Mouse (Mus musculus) spleen, postnatal 36 days (tissue): ENCODE data around the gene Ehd1.

Experiments
- DNase-seq, 2 experiments: peaks; one replicate each; pipeline ENCODE4 v3.0.0; 2022; ENCODE audit warnings: low spot score in 2 of 2, mixed read lengths in 1 of 2

The Ehd1 gene

DNA sequence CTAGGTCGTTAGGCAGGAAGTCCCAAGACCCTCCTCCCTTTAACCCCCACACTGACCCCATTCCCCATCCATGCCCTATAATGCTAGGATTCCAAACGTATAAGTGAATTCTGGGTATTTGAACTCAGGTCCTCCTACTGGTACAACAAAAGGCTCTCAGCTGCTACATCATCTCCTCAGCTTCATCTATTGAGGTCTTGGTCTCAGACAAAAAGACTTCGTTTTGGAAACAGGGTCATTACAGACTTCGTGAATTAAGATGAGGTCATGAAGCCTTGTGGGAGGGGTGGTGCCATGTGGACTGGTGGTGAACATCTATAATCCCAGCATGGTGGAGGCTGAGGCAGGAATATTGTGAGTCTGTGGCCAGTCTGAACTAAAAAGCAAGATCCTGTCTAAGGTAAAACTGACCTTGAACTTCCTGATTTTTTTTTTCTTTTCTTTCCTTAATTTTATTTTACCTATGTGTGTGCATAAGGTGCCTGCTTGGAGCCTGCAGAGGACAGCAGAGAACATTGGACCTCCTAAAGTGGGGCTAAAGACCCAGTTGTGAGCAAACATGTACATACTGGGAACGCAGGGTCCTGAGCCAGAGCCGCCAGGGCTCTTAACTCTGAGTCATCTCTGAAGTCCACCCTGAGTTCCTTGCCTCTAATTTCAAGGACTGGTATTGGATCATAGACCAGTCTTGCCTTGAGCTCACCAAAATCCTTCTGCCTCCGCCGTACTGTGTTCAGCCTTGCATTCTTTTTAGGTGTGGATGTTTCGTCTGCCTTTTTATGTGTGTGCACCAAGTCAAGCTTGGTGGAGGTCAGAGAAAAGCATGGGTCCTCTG, 57.5 kb downstream of the Ehd1 start:
- no peak for DNase-seq

DNA sequence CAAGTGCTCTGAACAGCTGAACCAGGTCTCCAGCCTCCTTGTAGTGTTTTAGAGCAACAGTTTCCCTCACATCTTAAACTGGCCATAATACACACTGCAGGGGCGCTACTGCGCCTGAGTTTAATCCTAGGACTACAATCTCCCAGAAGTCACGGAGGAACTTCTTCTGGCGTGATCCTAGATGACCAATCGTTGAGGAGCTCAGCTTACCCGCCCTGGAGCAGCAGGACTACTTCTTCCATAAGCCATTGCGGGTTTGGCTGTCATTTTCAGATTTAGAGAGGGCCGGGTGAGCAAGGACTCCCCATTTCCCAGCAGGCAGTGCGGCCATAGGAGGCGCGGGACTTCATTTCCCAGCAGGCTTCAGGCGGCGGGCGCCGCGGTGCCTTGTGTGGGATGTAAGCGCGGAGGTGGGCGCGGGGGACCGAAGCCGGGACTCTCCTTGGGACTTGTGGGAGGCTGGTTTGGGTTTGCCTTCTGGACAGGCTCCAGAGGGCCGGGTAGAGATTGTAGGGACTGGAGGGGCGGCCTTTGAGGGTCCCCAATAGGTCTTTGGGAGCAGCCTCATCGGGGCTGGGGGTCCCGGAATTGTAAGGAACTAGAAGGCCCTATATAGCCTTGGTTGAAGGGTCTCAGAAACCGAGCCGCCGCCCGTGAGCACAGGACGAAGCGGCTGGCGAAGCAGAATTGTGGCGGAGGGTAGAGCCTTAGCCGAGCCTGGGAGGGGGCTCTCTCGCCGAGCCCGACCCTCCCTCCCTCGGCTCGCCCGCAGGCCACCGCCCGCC, 58.3 kb downstream of the Ehd1 start, which contains the start of gene Men1:
Men1 (plus strand) TSS at position 307 of the 785 bp plus-strand sequence.
- DNase-seq = peak; percentile 93 to 95

DNA sequence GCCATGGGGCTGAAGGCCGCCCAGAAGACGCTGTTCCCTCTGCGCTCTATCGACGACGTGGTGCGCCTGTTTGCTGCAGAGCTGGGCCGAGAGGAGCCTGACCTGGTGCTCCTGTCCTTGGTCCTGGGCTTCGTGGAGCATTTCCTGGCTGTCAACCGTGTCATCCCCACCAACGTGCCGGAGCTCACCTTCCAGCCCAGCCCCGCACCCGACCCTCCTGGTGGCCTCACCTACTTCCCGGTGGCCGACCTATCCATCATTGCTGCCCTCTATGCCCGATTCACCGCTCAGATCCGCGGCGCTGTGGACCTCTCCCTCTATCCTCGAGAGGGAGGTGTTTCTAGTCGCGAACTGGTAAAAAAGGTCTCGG, 58.9 kb downstream of the Ehd1 start:
- DNase-seq = peak; percentile 24 to 34

DNA sequence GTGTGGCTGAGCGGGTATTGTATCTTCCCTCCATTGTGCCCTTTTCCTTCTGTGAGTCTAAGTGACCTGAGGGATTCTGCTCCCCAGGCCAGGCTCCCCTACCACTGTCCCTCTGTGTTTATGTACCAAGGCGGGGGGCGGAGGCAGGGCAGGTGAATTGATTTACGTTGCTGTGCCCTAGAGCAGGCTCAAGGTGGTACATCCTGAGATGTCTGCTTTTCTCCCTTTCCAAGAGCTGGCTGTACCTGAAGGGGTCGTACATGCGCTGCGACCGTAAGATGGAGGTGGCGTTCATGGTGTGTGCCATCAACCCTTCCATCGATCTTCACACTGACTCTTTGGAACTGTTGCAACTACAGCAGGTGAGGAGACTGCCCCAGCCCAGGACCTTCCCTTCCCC, 60.4 kb downstream of the Ehd1 start:
- no peak for DNase-seq

DNA sequence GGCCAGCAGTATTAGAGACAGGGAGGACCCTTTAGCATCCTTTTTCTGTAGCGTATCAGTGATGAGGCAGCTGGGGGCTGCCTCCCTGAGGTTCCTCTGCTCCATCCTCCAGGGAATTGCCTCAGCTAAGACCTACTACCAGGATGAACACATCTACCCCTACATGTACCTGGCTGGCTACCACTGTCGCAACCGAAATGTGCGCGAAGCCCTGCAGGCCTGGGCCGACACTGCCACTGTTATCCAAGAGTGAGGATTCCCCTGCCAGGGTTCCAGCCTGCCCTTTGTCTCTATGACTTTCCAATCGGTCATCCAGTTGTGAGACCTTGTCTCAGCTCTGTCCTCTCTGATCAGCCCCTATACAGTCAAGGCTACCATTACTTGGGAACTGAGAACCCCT, 61.6 kb downstream of the Ehd1 start:
- DNase-seq = no peak

DNA sequence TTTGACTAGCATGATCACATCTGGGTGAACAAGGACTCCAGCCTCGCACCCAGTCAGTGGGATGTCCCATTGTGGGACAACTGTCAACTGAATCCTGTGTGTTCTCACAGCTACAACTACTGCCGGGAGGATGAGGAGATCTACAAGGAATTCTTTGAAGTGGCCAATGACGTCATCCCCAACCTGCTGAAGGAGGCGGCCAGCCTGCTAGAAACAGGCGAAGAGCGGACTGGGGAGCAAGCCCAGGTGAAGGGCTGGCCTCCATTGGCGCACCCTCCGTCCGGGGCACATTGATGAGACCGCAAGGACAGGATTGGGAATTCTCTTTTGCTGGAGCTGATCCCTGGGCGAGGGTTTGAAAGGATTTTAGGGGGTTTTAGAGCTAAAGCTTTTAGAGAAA, 62.2 kb downstream of the Ehd1 start:
- DNase-seq = no peak

DNA sequence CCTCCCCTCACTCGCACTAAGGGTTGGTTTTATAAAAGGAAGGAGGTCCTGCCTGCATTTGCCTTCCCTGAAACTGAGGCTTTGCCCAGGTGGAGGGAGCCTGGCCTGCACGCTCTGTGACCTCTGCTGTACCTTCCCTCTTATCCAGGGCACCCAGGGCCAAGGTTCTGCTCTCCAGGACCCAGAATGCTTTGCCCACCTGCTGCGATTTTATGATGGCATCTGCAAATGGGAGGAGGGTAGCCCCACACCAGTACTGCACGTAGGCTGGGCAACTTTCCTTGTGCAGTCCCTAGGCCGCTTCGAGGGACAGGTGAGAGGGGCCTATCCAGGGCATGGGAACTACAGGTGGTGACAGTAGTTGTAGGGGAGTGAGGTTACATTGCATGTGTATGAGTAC, 62.7 kb downstream of the Ehd1 start:
- no peak for DNase-seq

DNA sequence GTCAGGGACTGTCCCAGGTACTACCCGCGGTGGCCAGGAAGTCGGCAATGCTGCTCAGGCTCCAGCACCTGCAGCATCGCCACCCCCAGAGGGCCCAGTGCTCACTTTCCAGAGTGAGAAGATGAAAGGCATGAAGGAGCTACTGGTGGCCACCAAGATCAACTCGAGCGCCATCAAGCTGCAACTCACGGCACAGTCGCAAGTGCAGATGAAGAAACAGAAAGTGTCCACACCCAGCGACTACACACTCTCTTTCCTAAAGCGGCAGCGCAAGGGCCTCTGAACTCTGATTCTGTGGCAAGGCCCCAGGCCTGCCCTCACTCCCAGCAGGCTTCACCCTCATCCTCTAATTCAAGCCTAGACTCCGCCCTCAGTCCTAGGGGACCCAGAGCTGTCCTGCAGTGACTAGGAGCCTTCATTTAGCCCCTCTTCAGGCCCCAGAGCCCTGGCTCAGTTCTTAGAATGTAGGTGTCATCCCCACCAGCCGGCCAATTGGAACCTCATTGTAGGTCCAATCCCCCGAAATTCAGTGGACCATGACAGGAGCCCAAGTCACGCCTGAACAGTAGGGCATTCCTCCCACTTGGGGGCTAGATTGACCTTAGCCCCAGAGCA, 63.5 kb downstream of the Ehd1 start:
- peak; percentile 85 to 86 for DNase-seq

DNA sequence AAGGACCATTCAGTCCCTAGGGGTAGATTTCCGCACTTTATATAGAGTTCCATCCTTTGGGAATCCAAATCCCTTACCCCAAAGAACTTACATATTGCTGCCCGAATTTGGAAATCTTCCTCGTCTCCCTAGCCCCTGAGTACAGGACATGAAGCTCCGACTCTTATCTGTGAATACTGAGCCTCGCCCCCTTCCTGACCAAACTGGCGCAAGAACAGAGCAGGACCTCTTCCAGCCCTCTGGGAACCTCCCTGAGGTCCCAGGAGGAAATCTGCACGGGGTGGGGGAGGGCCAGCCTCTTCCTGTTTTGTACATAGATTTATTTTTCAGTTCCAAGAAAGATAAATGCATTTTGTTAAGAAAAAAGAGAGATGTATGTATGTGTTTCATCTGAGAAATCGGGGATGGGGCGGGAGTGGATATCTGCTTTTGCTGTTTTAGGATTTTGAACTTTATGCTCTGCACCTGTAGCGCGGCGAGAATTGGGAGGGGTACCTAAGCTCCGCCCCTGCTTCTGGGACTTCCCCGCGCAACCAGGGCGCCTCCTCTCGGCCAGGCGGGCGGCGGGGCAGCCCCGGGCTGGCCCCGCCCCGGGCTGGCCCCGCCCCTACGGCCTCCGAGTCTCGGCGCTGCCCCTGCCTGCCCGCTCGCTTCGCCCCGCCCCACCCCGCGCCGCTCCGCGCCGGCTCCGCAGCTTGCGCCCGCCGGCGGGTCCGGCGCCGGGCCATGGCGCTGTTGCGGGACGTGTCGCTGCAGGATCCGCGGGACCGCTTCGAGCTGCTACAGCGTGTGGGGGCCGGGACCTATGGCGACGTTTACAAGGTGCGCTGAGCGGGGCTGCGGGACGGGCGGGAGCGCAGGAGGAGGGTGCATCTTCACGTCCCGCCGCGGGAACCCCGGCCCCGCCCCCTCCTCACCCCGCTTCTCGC, 64.3 kb downstream of the Ehd1 start, which contains the start of gene Map4k2:
Map4k2 (plus strand) TSS at position 612 of the 929 bp plus-strand sequence.
- peak; percentile 90 to 92 for DNase-seq

DNA sequence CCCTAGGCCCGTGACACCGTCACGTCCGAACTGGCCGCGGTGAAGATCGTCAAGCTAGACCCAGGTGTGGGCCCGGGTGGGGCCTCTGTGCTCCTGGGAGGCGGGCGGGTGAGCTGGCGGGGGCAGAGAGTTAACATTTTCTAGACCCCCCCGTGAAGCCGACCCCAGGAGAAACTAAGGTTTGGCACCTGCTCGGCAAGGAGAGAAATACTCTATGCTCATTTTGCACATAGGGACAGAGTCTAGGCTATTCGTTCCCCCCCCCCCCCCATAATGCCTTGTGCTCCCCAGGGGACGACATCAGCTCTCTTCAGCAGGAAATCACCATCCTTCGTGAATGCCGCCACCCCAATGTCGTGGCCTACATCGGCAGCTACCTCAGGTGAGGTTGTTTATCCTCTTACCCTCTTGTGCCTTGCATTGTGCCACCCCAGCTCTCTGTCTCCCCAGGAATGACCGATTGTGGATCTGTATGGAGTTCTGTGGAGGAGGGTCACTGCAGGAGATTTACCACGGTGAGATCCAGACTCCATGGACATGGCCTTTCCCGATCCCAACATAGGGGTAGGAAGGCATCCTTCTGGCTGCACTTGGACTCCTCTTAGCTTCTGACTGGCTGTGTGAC, 65.0 kb downstream of the Ehd1 start:
- peak; percentile 48 to 65 for DNase-seq

DNA sequence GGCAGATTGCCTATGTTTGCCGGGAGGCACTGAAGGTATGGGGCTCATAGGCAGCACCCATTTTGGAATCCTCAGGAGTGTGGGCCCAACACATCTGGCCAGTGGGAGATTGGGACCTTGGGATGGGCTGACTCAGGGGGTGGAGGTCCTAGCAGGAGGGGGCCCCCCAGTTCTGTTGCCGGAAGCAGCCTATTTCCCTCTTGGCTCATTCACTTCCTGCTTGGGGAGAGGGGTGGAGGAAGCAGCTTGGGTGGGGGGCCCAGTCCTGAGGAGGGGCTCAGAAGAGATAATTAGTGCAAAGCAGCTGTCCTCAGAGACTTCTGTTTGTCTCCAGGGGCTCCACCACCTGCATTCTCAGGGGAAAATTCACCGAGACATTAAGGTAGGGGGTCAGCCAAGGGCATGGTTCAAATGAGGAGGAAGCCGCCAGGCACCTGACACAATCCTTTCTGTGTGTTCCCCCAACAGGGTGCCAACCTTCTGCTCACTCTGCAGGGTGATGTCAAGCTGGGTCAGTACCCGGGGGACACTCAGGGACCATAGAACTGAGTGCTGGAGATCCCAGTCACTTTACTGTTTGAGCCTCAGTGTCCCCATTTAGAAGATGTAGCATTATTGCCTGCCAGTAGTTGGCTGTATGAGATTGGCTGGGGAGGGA, 65.9 kb downstream of the Ehd1 start:
- DNase-seq = peak; percentile 48 to 62

DNA sequence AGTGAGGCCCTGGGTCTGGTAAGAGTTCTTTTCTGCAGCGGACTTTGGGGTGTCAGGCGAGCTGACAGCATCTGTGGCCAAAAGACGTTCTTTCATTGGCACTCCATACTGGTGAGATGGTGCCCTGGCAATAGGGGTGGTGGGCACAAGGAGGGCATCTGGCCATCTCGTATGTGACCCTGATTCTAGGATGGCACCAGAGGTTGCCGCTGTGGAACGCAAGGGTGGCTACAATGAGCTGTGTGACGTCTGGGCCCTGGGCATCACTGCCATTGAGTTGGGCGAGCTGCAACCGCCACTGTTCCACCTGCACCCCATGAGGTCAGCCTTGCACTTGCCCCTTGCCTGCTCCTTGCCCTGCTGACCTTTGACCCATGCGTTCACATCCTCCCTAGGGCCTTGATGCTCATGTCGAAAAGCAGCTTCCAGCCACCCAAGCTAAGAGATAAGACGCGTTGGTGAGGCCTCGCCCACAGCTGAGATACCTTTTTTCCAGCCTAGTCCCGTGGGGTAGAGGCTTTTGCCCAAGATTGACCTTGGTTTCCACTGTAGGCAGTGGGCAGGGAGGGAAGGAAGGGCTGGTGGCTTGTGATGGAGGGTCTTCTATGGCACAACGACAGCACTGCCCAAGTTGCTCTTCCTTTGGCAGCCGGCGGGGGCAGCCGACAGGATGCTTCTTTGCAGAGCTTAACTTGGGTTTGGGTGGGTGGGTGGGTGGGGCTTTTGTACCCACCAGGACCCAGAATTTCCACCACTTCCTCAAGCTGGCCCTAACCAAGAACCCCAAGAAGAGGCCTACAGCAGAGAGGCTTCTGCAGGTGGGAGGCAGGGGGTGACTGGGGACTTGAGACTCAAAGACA, 66.8 kb downstream of the Ehd1 start:
- no peak for DNase-seq

DNA sequence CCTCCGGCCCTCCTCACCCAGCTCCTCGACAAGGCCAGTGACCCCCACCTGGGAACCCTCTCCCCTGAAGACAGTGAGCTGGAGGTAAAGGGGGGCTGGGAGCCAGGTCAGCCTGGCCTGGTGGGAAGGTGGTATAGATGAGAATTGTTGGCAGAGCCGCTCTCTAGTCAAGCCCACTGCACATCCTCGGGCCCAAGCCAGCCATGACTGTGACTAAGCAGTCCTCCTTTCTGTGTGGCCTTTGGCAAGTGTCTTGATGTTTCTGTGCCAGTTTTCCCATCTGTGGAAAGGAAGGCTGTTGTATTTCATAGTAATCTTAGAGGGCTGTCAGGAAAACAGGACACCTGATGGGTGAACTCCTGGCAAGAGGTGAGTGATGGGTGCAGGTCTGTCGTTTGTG, 67.5 kb downstream of the Ehd1 start:
- no peak for DNase-seq

DNA sequence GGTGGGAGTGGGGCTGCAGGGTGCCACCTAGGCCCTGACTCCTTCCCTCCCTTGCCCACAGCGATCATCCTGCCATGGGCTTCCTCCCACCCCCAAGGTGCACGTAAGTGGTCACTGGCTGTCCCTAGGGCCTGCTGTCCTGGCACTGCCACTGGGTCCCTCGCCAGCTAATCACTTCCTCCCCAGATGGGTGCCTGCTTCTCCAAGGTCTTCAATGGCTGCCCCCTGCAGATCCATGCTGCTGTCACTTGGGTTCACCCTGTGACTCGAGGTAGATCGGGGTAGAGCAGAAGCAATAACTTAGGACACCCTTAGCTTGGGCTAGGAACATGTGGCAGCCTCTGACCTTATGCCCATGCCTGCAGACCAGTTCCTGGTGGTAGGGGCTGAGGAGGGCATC, 69.5 kb downstream of the Ehd1 start:
- no peak for DNase-seq

DNA sequence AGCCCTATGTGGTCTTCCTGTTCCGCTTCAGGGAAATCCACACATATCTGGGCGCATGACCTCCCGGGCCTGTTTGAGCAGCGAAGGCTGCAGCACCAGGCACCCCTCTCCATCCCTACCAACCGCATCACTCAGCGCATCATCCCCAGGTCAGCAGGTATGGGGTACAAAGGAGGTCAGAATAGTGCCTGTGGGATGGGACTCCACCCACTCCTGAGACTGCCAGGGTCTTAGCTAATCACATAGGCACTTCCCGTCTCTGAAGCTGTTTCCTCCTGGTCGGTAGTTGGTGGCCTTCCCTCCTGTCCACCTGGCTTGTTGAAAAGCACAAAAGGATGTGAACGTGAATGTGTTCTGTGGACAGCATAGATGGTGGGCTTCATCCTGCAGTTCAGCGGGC, 70.1 kb downstream of the Ehd1 start:
- DNase-seq = no peak

DNA sequence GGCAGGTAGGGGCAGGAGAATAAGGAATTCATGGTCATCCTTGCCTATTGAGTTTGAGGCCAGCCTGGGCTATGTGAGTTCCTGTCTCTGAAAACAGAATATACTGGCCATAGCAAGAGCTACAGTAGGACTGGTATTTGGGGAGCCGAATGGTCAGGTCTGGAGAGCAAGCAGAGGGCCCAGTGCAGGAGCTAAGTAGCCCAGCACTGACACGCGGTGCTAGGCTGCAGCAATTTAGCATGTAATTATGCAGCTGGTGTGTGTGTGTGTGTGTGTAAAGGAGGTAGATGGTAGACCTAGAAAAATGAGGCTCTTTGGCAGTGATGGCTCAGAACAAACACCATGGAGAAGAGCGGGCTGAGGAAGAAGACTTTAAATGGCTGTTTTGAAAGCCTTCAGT, 71.1 kb downstream of the Ehd1 start:
- no peak for DNase-seq

DNA sequence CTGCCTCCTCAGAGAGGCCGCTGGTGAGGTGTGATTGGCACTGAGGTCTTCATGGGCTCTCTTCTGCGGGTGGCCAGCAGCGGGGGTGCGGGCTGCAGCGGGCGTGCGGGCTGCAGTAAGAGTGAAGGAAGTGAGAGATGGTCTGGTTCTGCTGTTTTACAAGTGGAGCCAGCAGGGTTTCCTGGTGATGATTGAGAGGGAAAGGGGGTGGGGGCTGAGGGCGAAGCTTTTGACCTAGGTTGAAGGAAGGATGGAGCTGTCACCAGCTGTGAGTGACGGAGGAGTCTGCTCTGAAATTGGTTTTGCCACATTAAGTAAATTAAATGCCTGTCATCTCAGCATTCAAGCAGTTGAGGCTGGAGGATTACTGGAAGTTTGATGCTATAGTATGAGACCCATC, 72.2 kb downstream of the Ehd1 start:
- DNase-seq = no peak

DNA sequence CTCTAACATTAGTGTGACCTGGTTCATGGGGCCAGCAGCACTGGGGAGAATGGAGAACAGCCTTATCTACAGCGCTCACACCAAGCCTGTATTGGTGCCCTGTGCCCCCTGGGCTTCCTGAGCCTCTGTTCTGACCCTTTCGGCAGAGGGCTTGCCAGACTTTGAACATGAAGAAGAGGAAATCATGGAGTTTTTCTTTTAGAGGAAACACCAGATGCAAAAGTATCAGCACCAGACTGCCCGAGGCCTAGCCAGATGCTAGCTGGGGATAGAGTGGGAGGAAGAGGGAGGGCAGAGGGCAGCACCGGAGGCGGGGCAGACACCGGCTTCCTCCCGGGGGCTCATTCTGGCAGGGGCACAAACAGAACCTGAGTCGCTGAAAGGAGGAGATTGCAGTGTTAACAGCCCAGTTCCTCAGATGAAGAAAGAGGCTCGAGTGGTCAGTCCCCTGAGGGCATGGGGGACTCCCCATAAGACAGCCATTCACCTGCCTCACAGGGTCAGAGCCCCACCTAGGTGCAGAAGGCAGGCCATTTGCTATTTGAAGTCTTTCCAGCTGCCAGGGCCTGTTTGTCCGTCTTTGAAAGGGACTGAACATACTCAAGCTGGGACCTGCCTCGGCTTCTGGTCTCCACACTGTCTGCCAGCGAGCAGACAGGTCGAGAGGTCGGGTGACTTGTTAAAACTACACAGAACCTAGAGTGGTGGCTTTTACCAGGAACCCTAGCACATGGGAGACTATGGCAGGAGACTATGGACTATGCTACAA, 72.9 kb downstream of the Ehd1 start:
- DNase-seq = no peak
